Mouse (Mus musculus) left cerebral cortex, postnatal 25 days (tissue): ENCODE data around the gene Scn3a. TPM values are rescaled to one million over a fixed set of nuclear protein-coding genes. Genes with fewer than 3 reads are reported as not detected.

Experiments used
- DNase-seq, 2 experiments: peaks; one replicate each; pipeline ENCODE4 v3.0.0; 2022; ENCODE audit warnings: low spot score in 2 of 2, mixed read lengths in 1 of 2
- intact Hi-C: fragments of 180-260 bp; cut with DNase I; formaldehyde crosslinking; loops from one replicate; pipeline ENCODE4 v1.15.1; 2025
- total RNA-seq, 2 experiments: library from RNA; stranded (reverse); gene quantifications; 2 replicates each; pipeline ENCODE4 v1.2.3; 2021

The Scn3a gene
- total RNA-seq, 2 experiments from 2014 or later: 32.5 to 42.1 TPM

DNA sequence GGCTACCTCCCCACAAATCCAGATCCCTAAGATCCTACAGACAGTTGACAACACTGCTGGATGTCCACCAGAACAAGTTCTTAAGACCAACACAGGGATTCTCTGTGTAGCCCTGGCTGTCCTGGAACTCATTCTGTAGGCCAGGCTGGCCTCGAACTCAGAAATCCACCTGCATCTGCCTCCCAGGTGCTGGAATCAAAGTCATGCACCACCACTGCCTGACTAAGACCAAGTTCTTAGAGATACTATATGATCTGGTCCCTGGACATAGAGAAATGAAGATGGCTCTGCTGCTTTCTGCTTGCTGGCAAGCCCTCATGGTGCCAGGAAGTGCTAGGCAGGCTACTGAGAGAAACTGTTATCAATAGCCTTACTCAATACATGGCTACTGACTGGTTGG, 150.9 kb downstream of the Scn3a start:
- intact Hi-C loops: loop anchor here (10.0 kb wide), 1 partner anchor 68 kb away; no protein-coding TSS in a partner anchor
- no peak for DNase-seq

GRCm38 (mm10) chr2:65415294-65415693, 152.1 kb downstream of the Scn3a start:
- intact Hi-C loops: loop anchor here (2.0 to 10.0 kb wide), 2 partner anchors 70 to 152 kb away; partner anchors contain the start of gene Scn3a
- DNase-seq: peak in 1 of 2 experiments; percentile 40

- intact Hi-C loops: loop anchor here (2.0 to 10.0 kb wide), 2 partner anchors 70 to 152 kb away; partner anchors contain the start of gene Scn3a
- peak; percentile 84 to 93 for DNase-seq
These were observed 152.6 kb downstream of the Scn3a start for GRCm38 (mm10) chr2:65414806-65415281.

GRCm38 (mm10) chr2:65414237-65414636, 153.2 kb downstream of the Scn3a start:
- peak in 1 of 2 experiments; percentile 58 for DNase-seq
- intact Hi-C loops: loop anchor here (2.0 to 10.0 kb wide), 2 partner anchors 71 to 153 kb away; partner anchors contain the start of gene Scn3a

DNA sequence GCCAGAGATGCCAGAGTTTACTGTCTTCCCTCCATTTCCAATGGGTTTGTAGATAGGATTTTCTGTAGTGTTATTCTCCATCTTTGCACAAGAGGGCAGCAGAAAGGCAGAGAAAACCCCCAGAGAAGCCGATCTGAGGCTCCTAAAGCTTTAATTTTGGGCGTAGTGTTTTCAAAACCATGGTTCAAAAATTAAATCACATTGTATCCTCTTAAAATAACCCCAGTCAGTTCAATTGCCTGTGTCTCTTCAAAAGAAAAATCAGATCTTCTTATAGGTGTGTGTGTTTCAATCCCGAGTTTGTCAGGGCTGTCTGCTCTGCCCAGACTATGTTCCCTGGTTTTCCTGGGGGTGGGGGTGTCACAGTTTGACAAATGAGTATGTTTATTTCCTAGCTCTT, 153.7 kb downstream of the Scn3a start:
- intact Hi-C loops: loop anchor here (2.0 to 10.0 kb wide), 2 partner anchors 71 to 153 kb away; partner anchors contain the start of gene Scn3a
- DNase-seq: peak; percentile 56 to 80

Other genes starting within 250 kb of the Scn3a start
- 1 to 10 TPM; 2.3 to 2.4 TPM for gene Slc38a11, start 203.6 kb downstream of the Scn3a start, total RNA-seq
- gene Scn2a, start 53.1 kb upstream of the Scn3a start, total RNA-seq: 100 to 1,000 TPM; 312 to 326 TPM